ENCODE assay signal across 7 mouse cellular contexts in the genomic region with DNA sequence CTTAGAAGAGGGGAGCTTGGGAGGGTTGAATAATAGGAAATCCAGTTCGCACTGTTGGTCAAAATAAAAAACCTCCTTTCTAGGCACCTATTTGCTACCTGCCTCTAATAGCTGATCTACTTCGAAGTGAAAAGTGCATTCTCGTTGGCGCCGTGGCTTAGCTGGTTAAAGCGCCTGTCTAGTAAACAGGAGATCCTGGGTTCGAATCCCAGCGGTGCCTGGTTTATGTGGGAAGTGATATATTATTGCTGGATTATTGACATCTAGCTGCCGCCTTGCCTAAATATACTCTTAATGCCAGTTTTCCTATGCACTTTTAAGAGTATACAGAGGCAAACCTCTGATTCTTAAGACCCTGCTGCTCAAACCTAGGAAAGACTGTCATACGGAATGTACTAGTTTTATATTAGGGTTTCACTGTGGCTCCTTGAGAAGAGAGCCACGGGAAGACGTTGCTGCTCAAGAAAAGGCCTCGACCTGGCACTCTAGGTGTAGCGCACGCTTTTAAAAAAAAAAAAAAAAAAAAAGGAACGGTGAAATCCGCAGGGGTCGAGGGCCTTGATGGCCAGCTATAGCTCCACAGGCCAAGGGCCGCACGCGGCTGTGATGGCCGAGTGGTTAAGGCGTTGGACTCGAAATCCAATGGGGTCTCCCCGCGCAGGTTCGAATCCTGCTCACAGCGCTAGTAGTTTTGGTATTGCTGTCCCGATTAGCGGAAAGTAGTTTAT. TPM values are rescaled to one million over a fixed set of nuclear protein-coding genes. Genes with fewer than 3 reads are reported as not detected.
DNase-seq lines count a peak whose midpoint lies in the region; ATAC-seq lines count a peak whose summit lies in the region.

No protein-coding gene starts in this region.

- H3K4me3 ChIP-seq in intestine, embryonic 14.5 days (ENCODE audit: low read depth, low read length) = peak overlapping the region; percentile 62
- H3K4me3 ChIP-seq in limb, embryonic 10.5 days = peak overlapping the region; percentile 62
- peak overlapping the region; percentile 45 for H3K4me3 ChIP-seq in midbrain, embryonic 11.5 days (ENCODE audit: low read depth, low read length)

- peaks cover 6% of the 10 kb centered on the region; the same call in 1 of the 2 replicates for H3K4me1 ChIP-seq in intestine, embryonic 14.5 days (replicated peaks; ENCODE audit: control insufficient read depth, insufficient read depth, low read length)
- H3K4me1 ChIP-seq in limb, embryonic 10.5 days = peaks cover 26% of the 10 kb centered on the region
- H3K4me1 ChIP-seq in midbrain, embryonic 11.5 days (ENCODE audit: control insufficient read depth, insufficient read depth, low read length) = peaks cover 6% of the 10 kb centered on the region

- H3K27ac ChIP-seq in intestine, embryonic 14.5 days (ENCODE audit: low read depth) = no peak overlapping the region
- H3K27ac ChIP-seq in limb, embryonic 10.5 days = peak overlapping the region; percentile 76
- no peak overlapping the region for H3K27ac ChIP-seq in midbrain, embryonic 11.5 days (ENCODE audit: low read depth, low read length)

- WGBS in intestine, embryonic 14.5 days = under 1% methylated on average over 29 of the region's 30 CpGs
- under 1% methylated on average over 30 of the region's 30 CpGs for WGBS in limb, embryonic 10.5 days
- under 1% methylated on average over 30 of the region's 30 CpGs for WGBS in midbrain, embryonic 11.5 days

- peak overlapping the region; percentile 61 for H3K4me2 ChIP-seq in intestine, embryonic 14.5 days (ENCODE audit: low read length)
- peak overlapping the region; percentile 55 for H3K4me2 ChIP-seq in midbrain, embryonic 11.5 days

- H3K9ac ChIP-seq in intestine, embryonic 14.5 days (ENCODE audit: low read length) = peak overlapping the region; percentile 53
- H3K9ac ChIP-seq in midbrain, embryonic 11.5 days (ENCODE audit: low read length) = peak overlapping the region; percentile 56; the same call in 1 of the 2 replicates

- H3K9me3 ChIP-seq in intestine, embryonic 14.5 days (ENCODE audit: control insufficient read depth, low read length) = no peaks in the 10 kb centered on the region
- no peaks in the 10 kb centered on the region for H3K9me3 ChIP-seq in limb, embryonic 10.5 days (replicated peaks)
- no peaks in the 10 kb centered on the region for H3K9me3 ChIP-seq in midbrain, embryonic 11.5 days (ENCODE audit: control insufficient read depth, low read length)

- peaks cover 36% of the 10 kb centered on the region for H3K36me3 ChIP-seq in intestine, embryonic 14.5 days (ENCODE audit: control insufficient read depth, insufficient read depth, low read length)
- peaks cover 42% of the 10 kb centered on the region for H3K36me3 ChIP-seq in limb, embryonic 10.5 days
- H3K36me3 ChIP-seq in midbrain, embryonic 11.5 days (ENCODE audit: control insufficient read depth, insufficient read depth, low read length) = peaks cover 10% of the 10 kb centered on the region

- DNase-seq in adrenal gland, adult (ENCODE audit: inconsistent age in 2 of 2, low spot score in 1 of 2) = peak; percentile 90 to 98
- peak; percentile 96 for DNase-seq in embryo, embryonic 10 days (ENCODE audit: low spot score)
- peak; percentile 85 for DNase-seq in gastrocnemius, postnatal 25 days
- DNase-seq in intestine, embryonic 14.5 days (ENCODE audit: low spot score) = peak; percentile 100
- DNase-seq in limb, embryonic 10.5 days (ENCODE audit: low spot score) = peak; percentile 99
- peak; percentile 100 for DNase-seq in midbrain, embryonic 11.5 days (ENCODE audit: low spot score, missing footprints)
- DNase-seq in skeletal muscle tissue, adult 2 months (ENCODE audit: low read depth, low spot score) = peak; percentile 88

- peak; percentile 62; the same call in 1 of the 2 replicates for ATAC-seq in intestine, embryonic 14.5 days (replicated peaks; ENCODE audit: low FRiP score, low TSS enrichment, low read depth)
- ATAC-seq in midbrain, embryonic 11.5 days (ENCODE audit: low FRiP score) = peak; percentile 59; the same call in 1 of the 2 replicates

- 0 out of 2 replicates have a peak, but pooled peaks cover 6% of the 10 kb centered on the region for H3K27me3 ChIP-seq in intestine, embryonic 14.5 days (replicated peaks; ENCODE audit: control insufficient read depth, insufficient read depth, low read length)
- H3K27me3 ChIP-seq in limb, embryonic 10.5 days (ENCODE audit: low read depth, poor library complexity, severe bottlenecking) = peaks cover 22% of the 10 kb centered on the region
- peaks cover 1% of the 10 kb centered on the region; the same call in 1 of the 2 replicates for H3K27me3 ChIP-seq in midbrain, embryonic 11.5 days (ENCODE audit: control insufficient read depth, insufficient read depth, low read length)

RNA-seq across cellular contexts. Expression of a gene that starts 9.7 kb away (rescaled TPM):
- not detected for total RNA-seq in gastrocnemius, postnatal 25 days (2021)
- polyA plus RNA-seq in intestine, embryonic 14.5 days (2014; fragmentation: Nextera tagmentation; extraction: Ambion mirVana) = 0.28 and 0.32 TPM in 2 replicates
- polyA plus RNA-seq in limb, embryonic 10.5 days (2016; fragmentation: Nextera tagmentation; extraction: Ambion mirVana) = 0.53 and 0.90 TPM in 2 replicates
- polyA plus RNA-seq in midbrain, embryonic 11.5 days (2014; fragmentation: Nextera tagmentation; extraction: Ambion mirVana) = 0.17 and 0.33 TPM in 2 replicates

RNA-seq across cellular contexts. Expression of a gene that starts 11.9 kb away (rescaled TPM):
- total RNA-seq in gastrocnemius, postnatal 25 days (2021) = under 1 TPM in 1 of 2 experiments, not detected in 1; 0.21 TPM
- polyA plus RNA-seq in intestine, embryonic 14.5 days (2014; fragmentation: Nextera tagmentation; extraction: Ambion mirVana) = 0.19 and 0.30 TPM in 2 replicates
- 0.15 and 0.29 TPM in 2 replicates for polyA plus RNA-seq in limb, embryonic 10.5 days (2016; fragmentation: Nextera tagmentation; extraction: Ambion mirVana)
- polyA plus RNA-seq in midbrain, embryonic 11.5 days (2014; fragmentation: Nextera tagmentation; extraction: Ambion mirVana) = 0.11 TPM in 1 of 2 replicates, not detected in the other

RNA-seq across cellular contexts. Expression of a gene that starts 15.2 kb away (rescaled TPM):
- not detected for total RNA-seq in gastrocnemius, postnatal 25 days (2021)
- 0.18 and 0.71 TPM in 2 replicates for polyA plus RNA-seq in intestine, embryonic 14.5 days (2014; fragmentation: Nextera tagmentation; extraction: Ambion mirVana)
- 0.28 and 0.39 TPM in 2 replicates for polyA plus RNA-seq in limb, embryonic 10.5 days (2016; fragmentation: Nextera tagmentation; extraction: Ambion mirVana)
- 0.15 and 0.74 TPM in 2 replicates for polyA plus RNA-seq in midbrain, embryonic 11.5 days (2014; fragmentation: Nextera tagmentation; extraction: Ambion mirVana)

RNA-seq across cellular contexts. Expression of a gene that starts 15.5 kb away (rescaled TPM):
- 10 to 100 TPM; 21.0 to 50.8 TPM for total RNA-seq in gastrocnemius, postnatal 25 days (2021)
- polyA plus RNA-seq in intestine, embryonic 14.5 days (2014; fragmentation: Nextera tagmentation; extraction: Ambion mirVana) = 10.5 and 13.4 TPM in 2 replicates
- polyA plus RNA-seq in limb, embryonic 10.5 days (2016; fragmentation: Nextera tagmentation; extraction: Ambion mirVana) = 10.3 and 10.8 TPM in 2 replicates
- polyA plus RNA-seq in midbrain, embryonic 11.5 days (2014; fragmentation: Nextera tagmentation; extraction: Ambion mirVana) = 6.0 and 7.3 TPM in 2 replicates

RNA-seq across cellular contexts. Expression of a gene that starts 22.2 kb away (rescaled TPM):
- total RNA-seq in gastrocnemius, postnatal 25 days (2021) = 10 to 100 TPM; 34.9 to 35.2 TPM
- 76.7 TPM in 2 replicates for polyA plus RNA-seq in intestine, embryonic 14.5 days (2014; fragmentation: Nextera tagmentation; extraction: Ambion mirVana)
- 51.1 and 72.1 TPM in 2 replicates for polyA plus RNA-seq in limb, embryonic 10.5 days (2016; fragmentation: Nextera tagmentation; extraction: Ambion mirVana)
- polyA plus RNA-seq in midbrain, embryonic 11.5 days (2014; fragmentation: Nextera tagmentation; extraction: Ambion mirVana) = 72.4 and 73.5 TPM in 2 replicates
